Mouse (Mus musculus) liver, embryonic 14.5 days (tissue): Measurements from ENCODE around the gene Utp6. TPM values are rescaled to one million over a fixed set of nuclear protein-coding genes. Genes with fewer than 3 reads are reported as not detected.
"Not testable (repeated sequence)": the region's sequence is repeated elsewhere in the genome, so short reads cannot be mapped to it uniquely, and the experiment has no call there.

ENCODE experiments used
- ATAC-seq: fragments of 200-750 bp; cut with Nextera tagmentation; 2 replicates; pipeline ENCODE4 v1.8.0; 2017; ENCODE audit warnings: moderate number of reproducible peaks, mild to moderate bottlenecking, moderate library complexity; ENCODE audit not compliant: insufficient read depth
- DNase-seq, 3 experiments: peaks; one replicate each; pipeline ENCODE4 v3.0.0-alpha.2; 2012 to 2013; ENCODE audit warnings: low read depth in 3 of 3, low spot score in 3 of 3
- H3K27ac ChIP-seq: fragments of 300-500 bp; sonication (generic); 2 replicates; pipeline ENCODE4 v1.5.1; 2014; ENCODE audit warnings: moderate library complexity, mild to moderate bottlenecking, control low read depth, inconsistent platforms
- H3K27me3 ChIP-seq: fragments of 300-500 bp; sonication (generic); 2 replicates; pipeline ENCODE4 v1.6.1; 2014; ENCODE audit warnings: mild to moderate bottlenecking, low read length, moderate library complexity; ENCODE audit not compliant: control insufficient read depth, insufficient read depth
- H3K36me3 ChIP-seq: fragments of 300-500 bp; sonication (generic); replicated peaks from 2 replicates; pipeline ENCODE4 v1.6.1; 2014; ENCODE audit warnings: low read depth; ENCODE audit not compliant: control insufficient read depth, insufficient read depth
- H3K4me1 ChIP-seq, 2 experiments: fragments of 200-500 bp in 1 of 2; fragments of 300-500 bp in 1 of 2; sonication (generic) in 1 of 2; replicated peaks; 2 replicates each; pipeline ENCODE4 v1.6.1; 2012 to 2014; ENCODE audit warnings: antibody characterized with exemption in 1 of 2, inconsistent platforms in 1 of 2, low read length in 1 of 2; ENCODE audit not compliant: control insufficient read depth in 2 of 2, insufficient read depth in 2 of 2
- H3K4me2 ChIP-seq: fragments of 300-500 bp; sonication (generic); 2 replicates; pipeline ENCODE4 v1.6.1; 2014; ENCODE audit warnings: low read depth, mild to moderate bottlenecking, control low read depth, moderate library complexity
- H3K4me3 ChIP-seq, 2 experiments: fragments of 200-500 bp in 1 of 2; fragments of 300-500 bp in 1 of 2; sonication (generic) in 1 of 2; 2 replicates each; pipeline ENCODE4 v1.5.1; 2012 to 2014; ENCODE audit warnings: low read depth in 2 of 2, low read length in 2 of 2, mild to moderate bottlenecking in 2 of 2, control low read depth in 1 of 2, inconsistent platforms in 1 of 2, moderate library complexity in 1 of 2; ENCODE audit not compliant: insufficient read depth in 1 of 2
- H3K9ac ChIP-seq: fragments of 300-500 bp; sonication (generic); replicated peaks from 2 replicates; pipeline ENCODE4 v1.6.1; 2014; ENCODE audit warnings: mild to moderate bottlenecking, control low read depth, moderate library complexity
- H3K9me3 ChIP-seq: fragments of 300-500 bp; sonication (generic); 2 replicates; pipeline ENCODE4 v1.6.1; 2016; ENCODE audit warnings: low read length, mixed read lengths; ENCODE audit not compliant: control insufficient read depth
- CTCF ChIP-seq: IDR thresholded peaks from 2 replicates; pipeline ENCODE4 v1.5.1; 2016; ENCODE audit warnings: antibody characterized with exemption, low read depth, control low read depth
- EP300 ChIP-seq: IDR thresholded peaks from 2 replicates; pipeline ENCODE4 v1.6.1; 2016; ENCODE audit warnings: antibody characterized with exemption, low read depth
- WGBS: fragments of 180-500 bp; shearing (Covaris S2); extraction: QIAGEN DNeasy Blood & Tissue Kit; methylation state at CpG from one replicate; pipeline ENCODE4 v1.1.7; 2014; ENCODE audit not compliant: insufficient replicate concordance; 5-methylcytosine and 5-hydroxymethylcytosine counted together
- polyA plus RNA-seq, 2 experiments: library from polyadenylated mRNA; depleted of rRNA in 1 of 2; stranded (reverse) in 1 of 2; unstranded in 1 of 2; fragments of >200 nt; fragmentation: Nextera tagmentation in 1 of 2; extraction: Ambion mirVana in 1 of 2; gene quantifications; 2 replicates each; pipeline versions ENCODE4 v1.2.1 to v1.2.3; 2012 to 2014

Utp6 gene
- polyA plus RNA-seq, 2 experiments = 11.1 to 23.2 TPM

GRCm38 (mm10) chr11:79992035-79992591 is 29.9 kb upstream of the Utp6 start:
- peak overlapping the region; percentile 97 for H3K4me2 ChIP-seq
- no peak for TF ChIP-seq CTCF
- TF ChIP-seq EP300 = no peak
- ATAC-seq = no peak
- peaks cover 7% of the 10 kb centered on the region; the same call in 1 of the 2 replicates for H3K36me3 ChIP-seq
- no peaks in the 10 kb centered on the region for H3K9me3 ChIP-seq
- peak overlapping the region; percentile 66 to 97 for H3K4me3 ChIP-seq
- peaks cover 0 to 3% of the 10 kb centered on the region in 2 experiments for H3K4me1 ChIP-seq
- DNase-seq = peak; percentile 9 to 50 (median 16)
- WGBS = 11% methylated on average over 20 of the region's 21 CpGs
- H3K27me3 ChIP-seq = no peaks in the 10 kb centered on the region
- peak overlapping the region; percentile 88 for H3K27ac ChIP-seq
- peak overlapping the region; percentile 58 for H3K9ac ChIP-seq

- TF ChIP-seq EP300 (no peak), CTCF (no peak)
- 68% methylated on average over 5 of the region's 5 CpGs for WGBS
- Histone ChIP-seq H3K4me2 (no peak overlapping the region; the same call in none of the 2 replicates), H3K36me3 (peaks cover 4% of the 10 kb centered on the region; the same call in 1 of the 2 replicates), H3K9me3 (no peaks in the 10 kb centered on the region), H3K27ac (no peak overlapping the region), H3K4me3 (no peak overlapping the region), H3K9ac (no peak overlapping the region), H3K27me3 (no peaks in the 10 kb centered on the region), H3K4me1 (peaks cover 0 to 3% of the 10 kb centered on the region in 2 experiments)
- DNase-seq = no peak
- ATAC-seq = no peak
These were observed 29.4 kb upstream of the Utp6 start for GRCm38 (mm10) chr11:79991600-79991999.

- Histone ChIP-seq H3K4me2 (no peak overlapping the region), H3K27ac (no peak overlapping the region), H3K4me1 (peaks cover 0 to 3% of the 10 kb centered on the region in 2 experiments; a peak in 3 of 4 replicates), H3K4me3 (no peak overlapping the region), H3K9me3 (no peaks in the 10 kb centered on the region), H3K36me3 (no peaks in the 10 kb centered on the region), H3K27me3 (no peaks in the 10 kb centered on the region), H3K9ac (no peak overlapping the region)
- WGBS = 73% methylated on average over 2 of the region's 2 CpGs
- TF ChIP-seq EP300 (no peak), CTCF (no peak)
- no peak for ATAC-seq
- no peak for DNase-seq
These were observed 27.9 kb upstream of the Utp6 start for GRCm38 (mm10) chr11:79990120-79990519.

- WGBS = 60% methylated on average over 3 of the region's 3 CpGs
- H3K9me3 ChIP-seq = no peaks in the 10 kb centered on the region
- H3K27me3 ChIP-seq = no peaks in the 10 kb centered on the region
- no peak overlapping the region for H3K27ac ChIP-seq
- no peak for TF ChIP-seq EP300
- no peak for TF ChIP-seq CTCF
- H3K4me2 ChIP-seq = no peak overlapping the region
- ATAC-seq = no peak
- no peaks in the 10 kb centered on the region for H3K36me3 ChIP-seq
- no peak overlapping the region for H3K4me3 ChIP-seq
- DNase-seq = no peak
- no peak overlapping the region for H3K9ac ChIP-seq
- H3K4me1 ChIP-seq = peaks cover 0 to 3% of the 10 kb centered on the region in 2 experiments; a peak in 2 of 4 replicates
These were observed 25.7 kb upstream of the Utp6 start for GRCm38 (mm10) chr11:79987896-79988295.

GRCm38 (mm10) chr11:79986886-79987285 is 24.7 kb upstream of the Utp6 start:
- H3K36me3 ChIP-seq = no peaks in the 10 kb centered on the region
- peaks cover 0 to 3% of the 10 kb centered on the region in 2 experiments; a peak in 2 of 4 replicates for H3K4me1 ChIP-seq
- 82% methylated on average over 4 of the region's 4 CpGs for whole genome bisulfite sequencing

GRCm38 (mm10) chr11:79977747-79978146 is 15.6 kb upstream of the Utp6 start:
- 81% methylated on average over 3 of the region's 4 CpGs for WGBS
- not testable (repeated sequence) for H3K9ac ChIP-seq, ATAC-seq, DNase-seq, H3K4me1 ChIP-seq, H3K4me3 ChIP-seq, H3K9me3 ChIP-seq, H3K4me2 ChIP-seq, H3K27ac ChIP-seq, H3K36me3 ChIP-seq
- peaks cover 29% of the 10 kb centered on the region for H3K27me3 ChIP-seq

More at GRCm38 (mm10) chr11:79986886-79987285, 24.7 kb upstream of the Utp6 start:
- Histone ChIP-seq H3K27me3 (no peaks in the 10 kb centered on the region), H3K9me3 (no peaks in the 10 kb centered on the region), H3K9ac (no peak overlapping the region), H3K4me3 (no peak overlapping the region), H3K27ac (no peak overlapping the region), H3K4me2 (no peak overlapping the region)
- DNase-seq (no peak), ATAC-seq (no peak)
- TF ChIP-seq EP300 = no peak

- ATAC-seq, H3K4me2 ChIP-seq, H3K4me3 ChIP-seq, H3K9ac ChIP-seq, H3K36me3 ChIP-seq, H3K9me3 ChIP-seq, H3K27ac ChIP-seq, H3K4me1 ChIP-seq, DNase-seq: not testable (repeated sequence)
- H3K27me3 ChIP-seq = peaks cover 34% of the 10 kb centered on the region
- 76% methylated on average over 14 of the region's 14 CpGs for WGBS
These were observed 14.9 kb upstream of the Utp6 start for GRCm38 (mm10) chr11:79977061-79977460.
